Mouse (Mus musculus) brain, adult 2 months (tissue): ENCODE data around the gene Sirpa.

Source experiments
- DNase-seq: peaks from one replicate; pipeline ENCODE4 v3.0.0; 2011; ENCODE audit warnings: low read depth, low spot score

Gene Sirpa

GRCm38 (mm10) chr2:129632324-129632723 is 39.7 kb downstream of the Sirpa start:
- no peak for DNase-seq

GRCm38 (mm10) chr2:129633077-129633732 is 40.6 kb downstream of the Sirpa start:
- peak; percentile 78 for DNase-seq

DNA sequence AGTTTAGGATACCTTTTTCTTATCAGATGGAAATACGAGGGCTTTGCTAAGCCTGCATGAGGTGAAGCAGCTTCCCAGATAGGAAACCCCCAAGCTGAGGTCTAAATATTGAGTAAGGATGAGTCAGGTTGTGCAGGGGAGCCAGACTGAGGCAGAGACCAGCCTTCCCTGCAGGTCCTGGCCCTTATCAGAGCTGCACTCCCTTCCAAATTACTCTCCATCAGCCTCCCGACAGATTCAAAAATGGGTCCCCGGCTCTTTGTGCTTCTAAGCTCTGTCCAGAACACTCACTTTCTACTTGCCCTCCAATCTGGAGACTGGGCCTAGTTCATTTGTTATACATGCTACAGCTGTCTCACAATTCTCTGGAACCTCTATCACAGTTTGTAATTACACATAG is 41.3 kb downstream of the Sirpa start:
- DNase-seq = no peak

GRCm38 (mm10) chr2:129652616-129653015 is 60.0 kb downstream of the Sirpa start:
- peak; percentile 80 for DNase-seq

- no peak for DNase-seq
Measured at GRCm38 (mm10) chr2:129653632-129654031, 61.0 kb downstream of the Sirpa start.

DNA sequence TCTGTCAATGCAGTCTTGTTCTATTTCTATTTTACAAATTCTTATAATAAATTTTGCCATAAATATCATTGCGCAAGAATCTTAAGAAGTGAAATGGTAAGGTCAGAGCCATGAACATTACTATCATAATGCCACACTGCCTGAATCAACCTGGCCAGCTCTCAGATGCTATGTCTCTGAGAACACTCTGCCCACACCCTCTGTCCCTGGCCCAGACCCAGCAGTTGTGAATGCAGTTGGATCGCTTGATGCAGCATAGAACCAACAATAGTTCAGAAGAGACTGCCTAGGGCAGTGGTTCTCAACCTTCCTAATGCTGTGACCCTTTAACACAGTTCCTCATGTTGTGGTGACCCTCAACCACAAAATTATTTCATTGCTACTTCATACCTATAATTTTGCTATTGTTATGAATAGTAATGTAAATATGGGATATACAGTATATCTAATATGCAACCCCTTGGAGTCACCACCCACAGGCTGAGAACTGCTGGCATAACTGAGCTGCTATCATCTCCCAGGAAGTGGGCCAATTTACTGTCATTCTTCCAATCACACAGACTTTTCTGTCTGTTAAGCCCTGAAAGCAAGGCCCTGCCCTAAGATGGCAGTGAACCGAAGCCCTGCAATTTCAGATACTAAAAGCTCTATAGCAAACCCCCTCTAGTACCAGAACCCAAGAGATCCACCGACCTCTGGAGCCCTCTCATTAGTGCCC is 61.8 kb downstream of the Sirpa start:
- DNase-seq = peak; percentile 64

- peak; percentile 61 for DNase-seq
Measured at GRCm38 (mm10) chr2:129655033-129655432, 62.4 kb downstream of the Sirpa start.

- DNase-seq = no peak
Measured at GRCm38 (mm10) chr2:129658796-129659195, 66.2 kb downstream of the Sirpa start.

GRCm38 (mm10) chr2:129660020-129660419 is 67.4 kb downstream of the Sirpa start:
- peak; percentile 58 for DNase-seq

- no peak for DNase-seq
Measured at GRCm38 (mm10) chr2:129662484-129662883, 69.8 kb downstream of the Sirpa start.

- no peak for DNase-seq
Measured at GRCm38 (mm10) chr2:129671911-129672310, 79.3 kb downstream of the Sirpa start.

DNA sequence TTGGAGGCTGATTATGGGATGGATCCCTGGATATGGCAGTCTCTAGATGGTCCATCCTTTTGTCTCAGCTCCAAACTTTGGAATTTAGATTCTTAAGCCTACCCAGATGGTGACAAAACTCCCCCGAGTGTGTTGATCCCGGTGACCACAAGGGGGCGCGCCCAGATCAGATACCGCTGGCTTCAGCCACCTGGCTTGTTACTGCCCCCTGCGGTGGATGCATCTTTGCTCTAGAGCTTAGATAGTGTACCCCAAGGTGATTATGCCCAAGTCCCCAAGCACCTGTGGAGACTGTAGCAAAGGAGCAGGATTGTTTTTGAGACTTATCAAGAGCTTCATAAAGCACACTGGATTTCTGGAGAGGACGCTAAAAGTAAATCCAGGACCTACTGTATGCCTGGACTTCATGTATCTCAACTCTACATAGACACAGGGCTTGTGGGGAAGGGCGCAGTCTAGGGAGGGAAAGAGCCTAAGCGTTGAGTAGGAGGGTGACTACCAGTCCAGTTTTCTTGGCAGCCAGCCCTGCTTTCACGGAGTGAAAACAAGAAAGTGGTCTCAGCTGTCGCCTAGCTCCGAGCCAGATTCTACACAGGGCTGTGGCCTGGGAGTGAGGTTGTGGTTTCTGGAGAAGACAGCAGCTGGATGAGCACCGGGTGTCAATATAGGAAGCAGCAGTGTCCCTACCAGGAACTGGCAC is 82.5 kb downstream of the Sirpa start:
- DNase-seq = peak; percentile 91

- peak; percentile 24 for DNase-seq
Measured at GRCm38 (mm10) chr2:129677664-129678063, 85.0 kb downstream of the Sirpa start.

GRCm38 (mm10) chr2:129679066-129679465 is 86.4 kb downstream of the Sirpa start:
- DNase-seq = no peak

GRCm38 (mm10) chr2:129680236-129680635 is 87.6 kb downstream of the Sirpa start:
- no peak for DNase-seq
